Mouse (Mus musculus) yolk sac, embryonic 10.5 days (tissue): Measurements from ENCODE around the gene Lrp6.
A peak's percentile ranks its signal among the peaks of the same experiment; 100 is the strongest.

Source experiments
- DNase-seq: peaks from one replicate; pipeline ENCODE4 v3.0.0-alpha.2; 2017; ENCODE audit warnings: low spot score

The Lrp6 gene

DNA sequence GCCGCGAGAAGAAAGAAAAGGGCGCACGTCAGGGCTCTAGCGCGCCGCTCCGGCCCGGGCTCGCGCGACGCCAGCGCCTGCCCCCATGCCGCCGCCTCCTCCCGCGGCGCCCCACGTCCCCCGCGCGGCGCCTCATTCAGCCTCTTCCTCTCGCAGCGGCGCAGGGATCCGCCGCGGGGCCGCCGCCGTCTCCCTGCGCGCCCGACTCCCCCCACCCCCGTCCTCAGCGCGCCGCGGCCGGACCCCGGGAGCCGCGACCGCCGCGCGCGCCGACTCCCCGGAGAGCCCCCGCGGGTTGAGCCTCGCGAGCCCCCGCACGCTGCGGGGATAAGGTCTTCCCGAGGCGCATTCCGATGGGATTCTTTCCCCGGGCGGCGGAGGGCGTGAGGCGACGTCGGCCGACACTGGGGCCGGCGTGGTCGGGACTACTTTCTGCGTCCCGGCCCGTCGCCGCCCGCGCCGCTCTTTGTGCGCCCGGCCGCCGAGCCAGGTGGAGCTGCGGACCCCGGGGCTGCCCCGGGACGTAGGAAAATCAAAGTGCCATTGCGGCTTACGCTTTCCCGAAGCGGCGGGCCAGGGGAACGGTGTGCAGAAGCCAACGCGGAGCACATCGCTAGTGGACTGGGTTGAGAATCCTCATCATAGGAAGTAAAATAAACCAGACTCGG, at the start of gene Lrp6:
Gene Lrp6, minus strand, starts transcription at position 148 of the 668 bp plus-strand sequence.
- DNase-seq = peak; percentile 88

DNA sequence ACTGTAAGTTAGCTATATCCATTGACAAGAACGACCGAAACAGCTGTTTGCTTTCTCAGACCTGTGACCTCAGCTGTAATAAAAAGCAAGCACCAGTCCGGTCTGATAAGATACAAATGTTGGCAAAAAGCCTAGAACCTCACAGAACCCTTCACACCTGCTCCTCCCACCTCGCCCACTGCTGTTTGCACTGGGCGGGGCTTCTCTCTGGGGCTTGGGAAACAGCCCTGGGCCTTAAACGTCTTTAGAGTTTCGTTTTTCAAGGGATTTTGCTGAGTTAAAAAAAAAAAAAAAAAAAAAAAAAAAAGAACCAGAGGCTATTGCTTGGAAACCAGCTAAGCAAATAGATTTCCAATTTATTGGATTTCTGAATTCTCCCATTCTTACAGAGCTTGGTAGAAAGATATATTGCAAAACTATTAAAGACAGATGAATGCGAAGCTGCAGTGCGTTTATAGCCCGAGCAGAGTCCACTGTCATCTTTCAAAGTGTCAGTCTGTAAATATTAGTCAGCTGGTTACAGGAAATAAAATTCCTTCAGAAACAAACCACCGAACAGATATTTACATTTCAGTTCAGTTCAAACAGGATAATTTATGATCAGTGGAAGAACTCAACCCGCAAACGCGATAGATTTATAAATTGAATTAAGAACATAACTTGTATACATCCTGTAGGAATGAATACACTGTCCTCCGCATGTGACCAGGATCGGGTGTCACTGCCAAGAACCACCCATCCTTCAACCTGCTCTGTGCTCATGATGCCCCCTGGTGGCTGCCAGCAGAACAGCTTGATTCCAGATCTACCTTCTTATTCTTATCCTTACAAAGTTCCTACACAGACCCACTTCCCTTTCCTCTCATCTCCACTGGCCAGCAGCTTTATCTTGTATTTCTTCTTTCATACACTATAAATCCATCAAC, 48.2 kb upstream of the Lrp6 start:
- DNase-seq = peak; percentile 85

DNA sequence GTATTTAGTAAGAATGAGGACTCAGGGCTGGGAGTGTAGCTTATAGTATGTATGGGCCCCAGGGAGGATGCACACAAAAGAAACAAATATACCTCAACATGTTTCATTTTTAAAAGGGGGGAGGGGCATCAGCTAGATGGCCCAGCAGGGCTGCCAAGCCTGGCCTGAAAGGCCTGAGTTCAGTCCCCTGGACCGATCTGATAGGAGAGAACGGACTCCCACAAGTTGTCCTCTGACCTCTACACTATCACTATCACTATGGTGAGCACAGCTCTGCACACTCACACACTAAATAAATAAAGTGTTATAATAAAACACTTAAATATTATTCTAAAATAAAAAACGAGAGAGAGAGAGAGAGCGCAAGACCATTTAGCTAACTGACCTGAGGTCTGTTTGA, 47.6 kb upstream of the Lrp6 start:
- DNase-seq = no peak

DNA sequence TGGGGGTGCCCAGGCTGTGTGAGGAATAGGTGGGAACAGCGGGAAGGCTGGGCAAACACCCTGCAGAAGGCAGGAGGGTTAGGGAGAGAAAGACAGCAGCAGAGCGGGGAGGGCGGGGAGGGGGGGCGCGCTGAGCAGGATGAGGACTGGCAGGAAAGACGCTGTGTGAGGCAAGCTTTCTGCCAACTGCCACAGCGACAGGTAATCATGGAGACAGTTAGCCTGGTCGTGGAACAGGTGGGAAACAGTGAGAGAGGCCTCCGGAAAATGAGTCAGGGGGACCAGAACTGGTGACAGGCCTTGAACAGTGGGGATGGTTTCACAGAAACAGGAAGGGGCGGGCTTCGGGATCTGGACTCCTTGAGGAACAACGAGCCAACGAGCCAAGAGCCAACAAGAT, 45.1 kb upstream of the Lrp6 start:
- DNase-seq = no peak

DNA sequence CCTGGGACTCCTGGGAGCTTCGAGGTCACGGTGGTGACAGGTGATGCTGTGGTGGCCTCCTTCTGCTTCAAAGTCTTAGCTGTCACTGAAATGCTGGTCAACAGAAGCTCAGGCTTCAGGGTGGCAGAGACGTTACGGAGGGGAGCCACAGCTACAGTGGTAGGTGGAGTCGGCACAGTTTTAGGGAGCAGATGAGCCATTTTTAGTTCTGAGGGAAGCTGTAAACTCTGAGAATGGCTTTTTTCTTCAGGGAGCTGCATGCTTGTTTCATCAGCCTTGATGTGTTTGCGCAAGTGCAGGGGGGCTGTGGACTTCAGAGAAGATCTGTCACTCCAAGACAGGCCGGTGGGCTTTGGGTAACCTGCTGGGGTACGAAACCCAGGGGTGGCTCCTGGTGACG, 43.6 kb upstream of the Lrp6 start:
- DNase-seq = no peak

DNA sequence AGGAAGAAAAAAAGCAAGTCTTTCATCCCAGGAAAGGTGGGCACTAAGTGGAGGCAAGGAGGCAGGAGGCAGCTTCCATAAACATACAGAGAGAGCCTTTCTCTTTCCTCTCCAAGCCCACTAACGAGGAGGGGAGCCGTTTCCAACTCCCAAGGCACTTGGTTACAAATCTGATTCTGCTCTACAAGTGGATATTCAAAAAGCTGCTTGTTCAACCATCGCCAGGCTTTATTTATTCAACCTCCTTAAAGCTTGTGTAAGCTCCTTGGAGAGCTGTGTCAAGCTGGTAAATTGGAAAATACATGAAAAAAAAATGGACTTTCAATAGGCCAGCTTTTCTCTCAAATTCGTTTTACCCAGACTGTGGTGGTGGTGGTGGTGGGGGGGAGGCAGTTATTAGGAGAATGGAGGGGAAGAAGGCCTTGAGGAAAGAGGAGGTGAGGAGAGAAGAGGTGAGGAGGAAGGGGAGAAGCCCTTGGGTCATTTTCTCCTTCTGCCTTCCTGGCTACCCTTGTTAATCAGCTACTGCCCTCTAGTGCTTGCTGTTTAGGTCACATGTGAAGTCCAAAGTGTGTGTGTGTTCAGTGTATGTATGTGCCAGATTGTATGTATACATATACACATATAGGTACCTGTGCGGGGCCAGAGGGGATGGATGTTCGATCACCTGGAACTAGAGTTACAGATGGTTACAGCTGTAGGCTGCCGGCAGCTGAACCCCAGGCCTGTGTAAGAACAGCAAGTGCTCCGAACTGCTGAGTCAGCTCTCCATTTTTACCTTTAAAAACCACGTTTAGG, 40.4 kb upstream of the Lrp6 start:
- peak; percentile 74 for DNase-seq

DNA sequence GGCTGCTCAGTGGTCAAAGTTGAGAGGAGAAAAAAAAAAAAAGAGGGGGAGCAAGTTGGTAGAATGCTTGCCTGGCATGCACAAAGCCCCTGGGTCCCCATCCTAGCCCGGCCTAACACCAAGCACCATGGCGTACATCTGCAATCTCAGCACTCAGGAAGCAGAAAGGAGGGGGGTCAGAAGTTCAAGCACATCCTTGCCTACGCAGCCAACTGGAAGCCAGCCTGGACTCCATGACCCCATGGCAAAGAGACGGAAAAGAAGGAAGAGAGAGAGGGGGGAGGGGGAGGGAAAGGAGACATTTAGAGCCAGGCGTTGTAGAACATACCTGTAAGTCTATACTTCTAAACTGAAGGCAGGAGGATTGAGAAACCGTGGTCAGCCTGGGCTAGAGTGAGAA, 39.8 kb upstream of the Lrp6 start:
- DNase-seq = peak; percentile 43

DNA sequence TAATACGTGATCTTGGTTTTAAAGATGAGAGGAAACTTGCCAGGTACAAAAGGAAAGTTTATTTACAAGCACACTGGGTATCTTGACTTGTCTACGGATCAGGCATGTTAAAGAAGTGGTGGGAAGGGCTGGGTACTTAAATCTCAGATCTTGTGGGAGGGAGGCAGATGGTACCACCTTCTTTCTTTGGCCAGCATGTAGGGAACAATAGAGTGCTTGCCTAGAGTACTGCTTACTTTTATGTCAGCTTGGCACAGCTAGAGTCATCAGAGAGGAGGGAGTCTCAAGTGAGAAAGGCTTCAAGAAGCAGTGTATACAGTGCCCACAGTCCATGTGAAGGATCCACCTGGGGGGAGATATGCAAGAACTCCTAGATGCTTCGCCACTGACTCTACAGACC, 38.4 kb upstream of the Lrp6 start:
- no peak for DNase-seq

DNA sequence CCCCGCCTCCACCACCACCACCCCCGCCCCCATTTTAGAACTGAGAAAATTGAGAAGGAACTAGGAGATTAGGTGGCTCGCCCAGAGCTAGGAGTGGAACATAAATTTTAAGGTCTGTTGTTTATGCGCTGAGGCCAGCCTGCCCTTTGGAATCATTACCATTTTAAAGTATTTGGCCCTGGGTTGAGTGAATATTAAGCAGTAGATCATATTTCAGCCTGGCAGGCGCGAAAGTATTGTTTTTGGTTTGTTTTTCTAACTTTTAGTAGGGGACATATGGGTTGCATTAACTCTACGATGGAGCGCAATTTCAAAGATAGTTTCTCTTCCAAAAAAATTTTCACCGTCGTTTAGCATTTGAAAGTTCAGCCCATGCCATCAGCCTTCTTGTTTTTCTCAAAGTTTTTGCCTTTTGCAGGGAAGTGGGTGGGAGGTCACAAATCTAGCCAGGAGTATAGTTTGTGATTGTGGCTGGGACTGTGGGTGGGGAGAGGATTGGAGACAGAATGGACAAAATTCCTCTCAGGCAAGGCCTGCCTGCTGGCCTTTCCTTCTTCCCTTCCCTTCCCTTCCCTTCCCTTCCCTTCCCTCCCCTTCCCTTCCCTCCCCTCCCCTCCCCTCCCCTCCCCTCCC, 35.7 kb upstream of the Lrp6 start:
- DNase-seq = no peak

DNA sequence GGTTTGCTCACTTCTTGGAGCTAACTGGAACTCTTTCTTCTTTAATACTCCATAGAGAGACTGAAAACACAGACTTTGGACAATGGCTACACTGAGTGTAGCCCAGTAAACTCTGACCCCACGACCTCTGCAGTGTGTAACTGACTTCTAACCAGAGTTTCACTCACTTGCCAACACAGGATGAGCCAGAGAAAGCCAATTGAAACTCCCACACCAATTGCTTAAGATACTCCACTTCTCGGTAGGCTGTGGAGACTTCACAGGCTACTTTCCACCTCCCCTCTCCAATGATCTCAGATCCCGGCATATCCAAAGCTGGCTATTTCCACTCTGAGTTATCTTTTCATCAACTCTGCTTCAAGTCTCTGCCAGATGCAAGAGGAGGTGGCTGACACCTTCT, 35.0 kb upstream of the Lrp6 start:
- peak; percentile 47 for DNase-seq

DNA sequence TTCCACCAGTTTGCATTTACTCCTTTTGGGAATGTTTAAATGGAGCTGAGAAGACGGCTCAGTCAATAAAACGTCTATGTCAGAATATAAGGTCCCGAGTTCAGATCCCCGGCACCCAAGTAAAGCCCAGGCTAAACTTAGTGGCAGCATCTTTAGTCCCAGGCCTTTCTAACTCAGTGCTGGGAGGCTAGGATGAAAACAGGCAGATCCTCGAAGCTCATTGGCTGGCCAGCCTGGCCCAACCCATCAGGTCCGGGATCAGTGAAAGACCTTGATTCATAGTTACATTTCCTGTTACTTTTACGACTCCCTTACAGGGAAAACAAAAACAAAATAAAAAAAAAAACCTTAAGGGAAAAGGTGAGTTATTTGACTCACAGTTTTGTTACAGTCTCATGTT, 34.4 kb upstream of the Lrp6 start:
- no peak for DNase-seq

DNA sequence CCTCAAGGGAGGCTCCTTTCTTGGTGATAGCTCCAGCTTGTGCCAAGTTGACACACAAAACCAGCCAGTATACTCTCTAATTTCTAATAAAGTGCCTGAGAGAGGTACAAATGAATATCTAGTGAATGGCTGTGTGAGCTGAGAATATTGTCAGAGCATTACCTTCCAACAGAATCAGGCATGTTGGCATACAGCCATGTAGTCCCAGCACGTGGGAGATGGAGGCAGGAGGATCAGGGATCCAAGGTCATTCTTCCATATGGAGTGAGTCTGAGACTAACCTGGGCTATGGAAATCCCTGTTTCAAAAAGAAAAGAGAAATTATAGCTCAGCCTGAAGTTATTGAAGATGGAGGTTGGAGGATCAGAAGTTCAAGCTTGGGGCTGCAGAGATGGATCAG, 32.5 kb upstream of the Lrp6 start:
- no peak for DNase-seq

DNA sequence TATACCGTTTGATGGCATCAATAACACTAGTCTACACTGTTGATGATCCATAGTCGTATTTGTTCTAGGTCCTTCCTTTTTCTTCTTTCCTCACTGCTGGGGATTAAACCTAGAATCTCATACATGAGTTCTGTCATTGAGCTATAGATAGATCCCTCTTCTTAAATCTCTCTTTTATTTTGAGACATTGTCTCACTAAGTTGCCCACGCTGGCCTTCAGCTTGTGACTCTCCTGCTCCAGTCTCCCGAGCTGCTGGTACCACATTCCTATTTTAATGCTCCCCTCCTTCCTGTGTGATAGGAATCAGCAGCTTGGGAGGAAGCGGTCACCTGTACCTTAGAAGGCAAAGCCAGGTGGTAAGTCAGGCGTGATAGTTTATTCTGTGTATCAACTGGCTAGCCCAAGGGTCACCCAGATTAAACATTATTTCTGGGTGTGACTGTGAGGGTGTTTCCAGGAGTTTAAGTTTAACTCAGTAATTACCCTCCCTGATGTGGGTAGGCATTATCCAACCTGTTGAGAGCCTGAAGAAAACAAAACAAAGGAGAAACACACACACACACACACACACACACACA, 31.0 kb upstream of the Lrp6 start:
- peak; percentile 52 for DNase-seq

DNA sequence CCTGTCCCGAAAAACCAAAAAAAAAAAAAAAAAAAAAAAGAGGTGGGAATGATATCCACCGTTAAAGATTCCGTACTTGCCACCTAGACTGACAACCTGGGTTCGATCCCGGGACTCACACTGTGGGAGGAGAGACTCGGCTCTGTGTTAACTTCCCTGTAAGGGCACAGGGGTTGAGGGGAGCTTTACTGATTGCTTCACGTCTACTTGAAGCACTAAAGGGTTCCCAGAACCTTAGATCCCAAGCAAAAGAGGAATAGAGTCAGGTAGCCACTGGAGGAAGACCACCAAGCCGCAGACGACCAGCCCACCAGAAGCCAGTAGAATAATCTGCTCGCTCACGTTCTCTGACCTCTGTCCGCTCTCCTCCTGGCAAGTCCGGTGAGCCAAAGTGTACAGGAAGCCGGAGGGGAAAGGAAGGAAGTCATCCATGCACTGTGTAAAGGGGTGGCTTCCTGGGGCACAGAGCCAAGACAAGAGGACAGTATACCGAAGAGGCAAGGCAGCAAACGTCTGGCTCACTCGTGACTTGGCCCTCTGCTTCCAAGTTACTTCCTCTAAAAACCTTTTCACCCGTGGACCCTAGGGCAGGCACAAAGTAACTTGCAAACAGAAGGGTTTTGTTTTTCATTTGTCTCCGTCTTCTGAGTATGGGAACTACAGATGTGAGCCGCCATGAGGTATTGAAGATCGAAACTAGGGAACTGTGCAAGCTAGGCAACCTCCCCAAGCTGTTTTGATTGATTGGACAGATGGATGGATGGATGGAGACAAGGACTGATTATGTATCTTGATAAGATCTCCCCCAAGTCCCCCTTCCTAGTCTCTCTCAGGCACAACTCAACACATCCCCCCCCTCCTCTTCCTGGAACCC, 28.0 kb upstream of the Lrp6 start:
- DNase-seq = no peak

DNA sequence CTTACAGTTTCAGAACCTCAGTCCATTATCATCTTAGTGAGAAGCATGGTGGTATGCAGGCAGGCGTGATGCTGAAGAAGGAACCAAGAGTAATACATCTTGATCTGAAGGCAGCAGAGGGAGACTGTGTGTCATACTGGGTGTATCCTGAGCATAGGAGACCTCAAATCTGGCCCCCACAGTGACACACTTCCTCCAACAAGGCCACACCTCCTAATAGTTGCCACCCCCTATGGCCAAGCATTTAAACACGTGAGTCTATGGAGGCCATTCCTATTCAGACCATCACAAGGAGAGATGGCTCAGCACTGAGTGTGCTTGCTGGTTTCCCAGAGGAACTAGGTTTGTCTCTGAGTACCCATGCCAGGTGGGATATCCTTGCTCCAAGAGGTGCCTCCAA, 24.8 kb upstream of the Lrp6 start:
- no peak for DNase-seq

DNA sequence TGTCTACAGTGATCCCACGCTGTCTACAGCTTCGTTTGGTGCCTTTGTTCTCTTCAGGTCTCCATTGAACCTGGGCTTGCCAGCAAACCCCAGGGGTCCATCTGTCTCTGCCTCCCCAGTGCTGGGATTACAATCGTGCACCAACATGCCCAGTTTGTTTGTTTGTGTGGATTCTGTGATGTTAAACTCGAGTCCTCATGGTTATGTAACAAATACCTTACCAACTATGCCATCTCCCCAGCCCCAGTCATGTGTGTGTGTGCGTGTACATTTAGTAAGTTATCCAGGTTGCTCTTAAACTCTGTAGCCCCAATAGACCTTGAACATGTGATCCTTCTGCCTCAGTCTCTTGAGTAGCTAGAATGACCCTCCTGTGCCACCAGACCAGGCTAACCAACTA, 19.5 kb upstream of the Lrp6 start:
- DNase-seq = no peak

DNA sequence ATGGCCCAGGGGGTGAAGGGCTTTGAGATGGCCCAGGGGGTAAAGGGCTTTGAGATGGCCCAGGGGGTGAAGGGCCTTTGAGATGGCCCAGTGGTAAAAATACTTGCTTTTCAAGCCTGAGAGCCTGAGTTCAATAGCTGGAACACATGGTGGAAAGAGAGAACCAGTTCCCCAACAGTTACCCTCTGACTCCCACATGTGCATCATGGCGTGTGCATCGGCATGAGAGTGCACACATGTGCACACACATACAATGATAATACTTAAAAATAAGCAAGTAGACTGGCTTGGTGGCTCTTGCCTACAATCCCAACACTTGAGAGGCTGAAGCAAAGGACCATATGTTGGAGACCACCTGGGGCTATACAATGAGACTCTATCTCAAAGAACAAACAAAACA, 17.9 kb upstream of the Lrp6 start:
- DNase-seq = no peak

DNA sequence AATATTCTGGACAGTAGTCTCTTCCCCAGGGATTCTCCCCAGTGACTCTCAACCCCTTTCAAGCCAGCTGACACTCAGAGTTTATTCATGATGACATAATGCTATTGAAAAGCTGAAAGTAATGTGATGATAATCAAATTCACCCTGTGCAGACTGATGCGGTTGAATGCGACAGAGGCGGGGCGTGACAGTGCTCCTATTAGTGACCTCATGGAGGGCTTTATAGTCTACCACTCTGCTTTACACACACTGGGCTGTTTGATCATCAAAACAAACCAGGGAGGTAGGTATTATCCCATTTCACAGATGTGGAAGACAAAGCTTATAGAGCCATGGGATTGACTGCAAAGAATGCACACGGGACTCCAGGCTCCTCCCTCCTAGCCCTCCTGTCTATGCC, 15.3 kb upstream of the Lrp6 start:
- no peak for DNase-seq

DNA sequence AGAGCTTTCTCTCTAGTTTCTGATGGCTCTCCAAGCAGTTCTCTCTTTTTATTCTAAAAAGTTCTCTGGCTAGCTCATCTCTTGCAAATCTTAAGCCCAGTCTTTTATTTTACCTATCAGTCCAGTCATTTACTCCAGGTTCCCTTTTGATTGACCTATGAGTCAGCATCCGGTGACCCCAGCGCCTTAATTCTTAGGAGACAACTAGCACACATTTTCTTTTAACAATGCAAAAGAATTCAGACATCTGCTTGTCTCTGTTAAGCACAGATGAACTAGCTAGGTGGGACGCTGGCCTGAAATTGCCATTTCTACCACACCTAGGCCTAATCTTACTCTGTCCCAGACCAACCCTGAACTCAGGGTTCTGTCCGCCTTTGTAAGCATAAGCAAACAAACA, 12.7 kb upstream of the Lrp6 start:
- no peak for DNase-seq

DNA sequence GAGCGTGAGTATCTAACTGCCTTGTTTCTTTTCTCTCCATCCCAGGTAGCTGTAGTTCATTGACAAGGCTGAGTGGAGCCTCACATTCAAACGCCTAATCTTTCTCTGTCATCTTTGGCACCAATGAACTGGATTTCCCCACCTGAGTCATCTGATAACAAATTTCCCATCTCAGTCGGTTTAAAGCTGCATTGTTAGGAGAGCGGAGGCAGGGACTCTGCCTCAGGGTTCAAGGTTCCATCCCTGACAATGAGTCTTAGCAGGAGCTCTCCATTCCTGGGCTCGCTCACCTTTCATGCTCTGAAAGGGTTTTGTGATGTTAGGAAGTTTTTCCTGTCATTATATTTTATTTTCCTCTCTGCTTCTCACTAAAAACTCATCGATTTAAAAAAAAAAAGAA, 11.3 kb upstream of the Lrp6 start:
- peak; percentile 75 for DNase-seq

DNA sequence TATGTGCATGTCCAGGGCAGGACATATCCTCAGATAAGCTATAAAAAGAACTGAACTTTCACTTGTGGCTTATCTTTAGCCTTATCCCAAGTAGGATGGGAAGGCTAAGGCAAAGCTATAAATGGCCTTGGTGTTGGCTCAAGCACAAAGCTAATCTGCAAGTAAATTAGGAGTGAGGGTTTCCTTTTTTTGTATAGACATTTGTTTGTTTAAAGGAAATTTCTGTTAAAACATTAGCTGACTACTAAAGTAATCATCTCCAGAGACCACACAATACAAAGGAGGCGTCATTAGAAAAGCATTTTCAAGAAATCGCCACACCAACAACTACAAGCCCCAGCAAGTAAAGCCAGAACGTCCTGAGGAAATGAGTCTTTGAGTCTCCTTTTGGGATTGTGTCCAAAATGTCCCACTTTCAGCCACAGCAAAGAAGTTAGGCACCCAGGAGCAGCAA, 8.6 kb upstream of the Lrp6 start:
- no peak for DNase-seq
